Mouse (Mus musculus): ENCODE results near the gene Cdk17.

The Cdk17 gene

DNA sequence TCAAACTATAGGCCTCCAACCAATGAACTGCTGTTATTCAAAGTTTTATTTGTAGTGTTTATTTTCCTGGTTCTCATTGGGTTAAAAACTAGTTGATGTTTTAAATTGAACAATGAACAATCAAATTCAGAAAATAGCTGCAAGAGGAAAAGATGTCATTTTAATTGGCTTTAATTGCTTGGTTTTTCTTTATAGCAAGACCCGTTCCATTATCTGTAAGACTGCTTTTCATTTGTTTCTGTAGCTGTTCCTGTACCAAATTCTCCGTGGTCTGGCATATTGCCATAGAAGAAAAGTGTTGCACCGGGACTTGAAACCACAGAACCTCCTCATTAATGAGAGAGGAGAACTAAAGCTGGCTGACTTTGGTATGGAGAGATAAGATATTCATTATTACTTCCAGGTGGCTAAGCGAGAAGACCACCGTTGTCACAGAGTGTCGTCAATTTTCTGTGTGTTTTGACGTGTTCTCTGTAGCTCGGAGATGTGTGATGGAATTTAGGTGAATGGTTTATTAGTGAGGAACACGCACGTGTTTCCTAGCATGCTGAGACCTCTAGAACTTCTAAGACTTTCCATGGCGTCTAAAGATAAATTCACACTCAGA lies 67.8 kb downstream of the Cdk17 start:
- no peak for DNase-seq (ENCODE audit: low read depth, low spot score)

- no peak for DNase-seq (ENCODE audit: low read depth, low spot score)
These were observed 70.8 kb downstream of the Cdk17 start for GRCm38 (mm10) chr10:93231490-93231889.

DNA sequence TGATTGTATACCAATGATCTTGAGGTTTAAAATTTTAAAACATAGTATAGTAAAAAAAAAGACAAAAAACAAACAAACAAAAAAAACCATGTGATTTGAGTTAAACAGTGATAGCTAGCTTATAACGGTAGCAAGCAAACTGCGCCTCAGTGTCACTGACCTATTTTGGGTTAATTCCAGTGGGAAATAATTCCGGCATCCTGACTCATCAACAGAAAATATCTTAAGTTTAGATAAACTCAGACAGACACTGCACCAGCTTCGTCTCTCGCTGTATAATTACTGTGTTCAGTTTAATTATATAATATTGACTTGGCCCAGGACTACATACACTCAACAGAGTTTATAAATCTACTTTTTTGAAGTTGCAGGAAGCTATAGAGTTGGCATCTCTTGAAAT lies 71.2 kb downstream of the Cdk17 start:
- DNase-seq (ENCODE audit: low read depth, low spot score) = peak; percentile 61

DNA sequence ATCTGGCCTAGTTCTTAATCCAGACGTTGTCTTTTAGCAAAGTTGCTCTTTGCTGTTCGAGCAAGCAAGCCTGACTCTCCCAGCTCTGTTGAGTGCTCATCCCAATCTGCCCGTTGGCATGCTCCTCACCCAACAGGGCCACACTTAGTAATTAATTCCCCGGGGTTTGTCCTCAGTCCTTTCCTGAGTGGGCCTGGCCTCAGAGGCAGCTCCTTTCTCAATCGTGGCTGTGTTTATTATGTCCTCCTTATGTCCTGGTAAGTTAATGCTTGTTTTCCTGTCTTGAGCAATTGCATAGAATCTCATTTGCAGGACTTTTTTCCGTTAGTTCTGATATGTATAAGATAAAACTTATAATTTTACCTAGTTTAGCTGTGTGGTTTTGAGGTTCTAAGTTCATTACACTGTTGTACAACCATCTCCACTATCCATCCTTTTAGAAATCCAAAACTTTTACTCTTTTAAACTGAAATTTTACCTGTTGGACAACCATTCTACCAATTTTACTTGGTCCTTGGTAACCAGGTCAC lies 73.1 kb downstream of the Cdk17 start:
- no peak for DNase-seq (ENCODE audit: low read depth, low spot score)

GRCm38 (mm10) chr10:93234692-93235091 lies 74.0 kb downstream of the Cdk17 start:
- DNase-seq (ENCODE audit: low read depth, low spot score) = no peak

- DNase-seq (ENCODE audit: low read depth, low spot score) = no peak
These were observed 78.6 kb downstream of the Cdk17 start for GRCm38 (mm10) chr10:93239201-93239806.

- DNase-seq (ENCODE audit: low read depth, low spot score) = no peak
These were observed 81.5 kb downstream of the Cdk17 start for GRCm38 (mm10) chr10:93242208-93242607.

DNA sequence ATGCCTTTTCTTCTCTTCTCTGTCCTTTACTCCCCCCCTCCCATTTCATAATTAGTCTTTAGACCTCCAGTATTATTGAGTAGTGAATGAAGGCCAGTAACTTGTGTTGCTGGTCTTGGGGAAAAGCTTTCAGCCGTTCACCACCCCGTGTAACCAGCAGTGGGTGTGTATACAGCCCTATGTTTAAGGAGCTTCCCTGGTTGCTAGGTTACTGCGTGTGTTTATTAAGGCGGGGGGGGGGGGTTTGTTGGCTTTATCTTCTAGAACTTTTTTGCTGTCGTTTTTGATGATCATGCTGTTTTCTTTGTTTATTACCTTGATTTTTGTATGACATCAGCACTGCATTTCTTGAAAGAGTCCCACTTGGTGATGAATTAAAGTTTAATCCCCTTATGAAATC lies 82.2 kb downstream of the Cdk17 start:
- DNase-seq (ENCODE audit: low read depth, low spot score) = no peak

DNA sequence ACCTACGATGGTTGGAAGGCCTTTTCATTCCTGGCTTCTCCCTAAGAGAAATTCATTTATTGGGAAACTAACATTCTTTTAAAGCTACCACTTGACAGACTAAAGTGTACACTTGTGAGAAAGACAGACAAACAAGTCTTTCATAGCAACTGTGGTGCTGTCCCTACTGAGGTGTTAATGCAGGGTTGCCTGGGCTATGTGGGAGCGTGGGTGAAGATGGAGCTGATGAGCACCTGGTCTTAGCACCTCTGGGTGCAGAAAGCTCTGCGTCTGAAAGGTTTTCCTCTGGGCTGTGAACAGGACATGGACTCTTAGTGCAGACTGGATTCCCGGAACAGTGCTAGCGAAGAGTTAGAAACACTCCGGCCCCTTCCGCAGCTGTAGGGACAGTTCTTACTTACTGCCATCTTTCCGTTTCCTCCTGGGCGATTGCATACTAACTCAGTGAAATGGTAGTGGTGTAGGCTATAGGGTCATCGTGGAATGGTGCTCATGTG lies 83.6 kb downstream of the Cdk17 start:
- DNase-seq (ENCODE audit: low read depth, low spot score) = no peak

- no peak for DNase-seq (ENCODE audit: low read depth, low spot score)
These were observed 85.7 kb downstream of the Cdk17 start for GRCm38 (mm10) chr10:93246185-93246920.

DNA sequence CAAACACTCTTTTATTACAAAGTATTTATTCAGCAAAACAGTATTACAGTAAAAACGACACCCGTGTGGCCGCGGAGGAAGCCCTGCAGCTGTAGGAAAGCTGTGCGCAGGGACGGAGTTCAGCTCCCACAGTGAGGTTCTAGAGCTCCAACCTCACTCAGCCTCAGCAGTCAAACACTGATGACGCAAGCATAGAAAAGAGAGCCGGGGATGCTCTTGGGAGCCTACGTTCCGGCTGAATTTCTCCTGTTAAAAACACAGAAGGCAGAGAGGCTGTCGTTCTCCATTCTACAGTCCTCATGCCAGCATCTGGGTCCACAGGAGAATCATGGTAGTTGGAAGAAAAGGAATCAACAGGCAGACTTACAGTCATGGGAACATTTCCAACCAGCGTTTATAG lies 86.7 kb downstream of the Cdk17 start:
- DNase-seq (ENCODE audit: low read depth, low spot score) = peak; percentile 66

DNA sequence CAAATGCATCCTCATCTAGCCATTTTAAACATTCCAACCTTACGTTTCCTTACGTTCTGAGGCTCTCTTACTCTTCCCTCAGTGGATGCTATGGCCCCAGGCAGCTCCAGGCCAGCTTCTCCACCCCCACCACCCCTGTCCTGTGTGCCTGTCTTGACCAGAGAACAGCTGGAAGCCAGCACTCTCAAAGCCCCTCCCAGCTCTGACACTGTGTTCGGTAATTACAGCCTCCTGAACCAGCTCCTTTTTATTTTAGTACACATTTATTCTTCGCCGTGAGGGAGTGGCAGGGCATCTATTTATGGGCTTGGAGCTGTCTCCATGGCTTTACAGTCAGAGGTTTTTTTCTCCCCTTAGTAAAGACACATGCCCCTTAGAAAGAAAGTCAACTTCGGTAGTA lies 87.2 kb downstream of the Cdk17 start:
- DNase-seq (ENCODE audit: low read depth, low spot score) = peak; percentile 73

DNA sequence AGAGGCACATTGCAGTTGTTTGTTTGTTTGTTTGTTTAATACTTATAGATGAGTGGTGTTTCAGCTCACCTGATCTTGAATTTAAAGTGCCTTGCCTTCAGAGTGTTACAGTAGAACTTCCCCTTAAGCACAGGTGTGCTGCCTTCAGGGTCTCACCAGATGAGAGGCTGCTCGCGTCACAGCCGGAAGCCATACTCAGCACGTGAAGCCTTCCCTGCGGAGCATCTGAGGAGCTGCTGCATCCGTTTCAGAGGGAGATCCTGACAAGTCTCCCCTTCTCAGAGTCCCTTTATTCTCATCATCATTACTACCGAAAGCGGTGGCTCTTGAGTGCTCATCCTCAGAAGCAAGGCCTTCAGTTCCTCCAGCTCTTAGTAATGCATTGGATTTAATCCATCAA lies 87.7 kb downstream of the Cdk17 start:
- DNase-seq (ENCODE audit: low read depth, low spot score) = no peak

GRCm38 (mm10) chr10:93249901-93250300 lies 89.2 kb downstream of the Cdk17 start:
- DNase-seq (ENCODE audit: low read depth, low spot score) = no peak

DNA sequence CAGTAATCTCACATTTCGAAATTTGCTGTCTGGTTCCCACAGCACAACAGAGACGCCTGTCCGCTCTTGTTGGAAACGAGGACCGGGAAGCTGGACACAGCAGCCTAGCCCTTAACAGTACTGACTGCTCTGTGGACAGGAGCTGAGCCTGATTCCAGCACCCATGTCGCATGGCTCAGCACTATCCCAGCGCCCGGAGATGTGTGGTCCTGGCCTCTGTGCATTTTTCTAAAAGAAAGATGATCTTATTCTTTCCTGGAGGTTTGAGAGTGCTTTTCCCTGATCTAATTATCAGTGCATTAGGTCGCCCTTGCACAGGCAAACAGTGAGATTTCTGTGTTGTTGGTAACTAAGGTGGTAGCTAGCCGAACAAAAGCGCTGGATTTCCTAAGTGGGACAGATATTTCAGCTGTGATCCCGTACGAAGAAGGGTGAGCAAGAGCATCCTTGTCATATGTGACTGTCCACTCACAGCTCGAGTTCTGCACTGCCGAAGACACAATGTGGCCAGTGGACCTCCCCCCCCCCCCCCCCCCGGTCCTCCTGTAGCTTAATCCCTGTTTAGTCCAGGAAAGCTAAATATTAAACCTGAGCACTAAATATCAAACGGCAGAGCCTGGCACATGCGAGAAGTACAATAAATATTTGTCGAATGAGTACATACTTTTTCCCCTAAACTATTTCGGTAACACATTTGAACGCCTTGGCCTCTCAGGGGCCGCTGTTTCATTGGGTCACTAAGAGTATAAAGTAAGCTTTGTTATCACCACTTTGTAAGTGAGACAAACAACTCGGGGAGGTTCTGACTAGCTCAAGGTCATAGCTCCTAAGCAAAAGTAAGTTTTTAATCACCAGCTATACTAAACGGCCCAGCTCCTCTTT lies 90.0 kb downstream of the Cdk17 start:
- no peak for DNase-seq (ENCODE audit: low read depth, low spot score)

DNA sequence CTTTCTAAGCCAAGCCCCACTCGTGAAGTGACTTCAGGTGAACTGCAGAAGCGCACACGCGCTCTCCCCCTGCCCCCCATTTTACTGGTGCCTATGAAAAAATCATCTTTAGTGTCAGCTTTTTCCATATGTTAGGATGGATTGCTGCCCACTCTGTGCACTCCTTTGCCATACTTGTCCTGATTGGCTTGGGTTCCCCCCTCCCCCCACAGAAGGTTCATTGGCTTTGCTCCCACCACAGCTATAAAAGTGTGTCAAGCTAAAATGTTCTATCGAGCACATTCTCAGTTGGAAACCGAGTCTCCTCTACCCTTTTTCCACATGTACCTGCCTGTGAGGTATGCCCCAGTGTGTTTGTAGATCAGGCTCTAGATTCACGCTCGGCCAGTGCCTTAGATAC lies 90.8 kb downstream of the Cdk17 start:
- DNase-seq (ENCODE audit: low read depth, low spot score) = peak; percentile 68

- no peak for DNase-seq (ENCODE audit: low read depth, low spot score)
These were observed 92.0 kb downstream of the Cdk17 start for GRCm38 (mm10) chr10:93252661-93253060.

DNA sequence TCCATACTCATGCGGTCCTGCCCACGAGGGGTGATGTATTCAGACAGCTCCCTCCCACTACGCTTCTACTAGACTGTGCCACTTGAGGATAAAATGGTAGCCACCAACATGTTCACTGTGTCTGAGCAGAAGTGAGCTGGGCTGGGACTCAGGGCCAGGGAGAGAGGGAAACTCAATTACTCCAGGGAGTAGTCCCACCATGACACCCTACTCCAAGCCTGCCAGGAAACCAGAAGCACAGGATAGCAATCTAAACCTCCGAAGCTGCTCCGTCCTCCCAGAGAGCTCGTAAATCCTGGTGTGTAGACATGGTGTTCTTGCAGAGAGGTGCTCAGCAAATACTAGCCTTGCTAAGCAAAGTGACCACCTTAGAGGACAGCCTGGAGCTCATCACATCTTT lies 92.5 kb downstream of the Cdk17 start:
- no peak for DNase-seq (ENCODE audit: low read depth, low spot score)

DNA sequence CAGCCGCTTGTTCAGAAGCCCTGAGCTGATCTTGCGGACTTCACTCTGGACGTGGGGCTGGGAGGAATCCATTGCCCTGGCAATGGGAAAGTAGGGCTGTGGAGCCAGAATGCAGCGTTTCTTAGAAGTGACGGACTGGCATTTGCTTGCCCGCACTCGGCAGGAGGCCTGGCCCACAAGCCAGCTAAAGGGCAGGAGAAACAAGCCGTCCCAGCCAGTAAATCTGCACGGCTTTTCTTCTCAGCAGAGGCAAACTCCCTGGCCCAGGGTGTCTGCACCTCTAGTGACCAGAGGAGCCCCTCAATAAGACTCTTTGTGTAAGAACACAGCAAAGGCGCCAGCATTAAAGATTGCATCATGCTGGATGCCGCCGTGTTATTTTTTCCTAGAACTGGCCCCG lies 94.6 kb downstream of the Cdk17 start:
- DNase-seq (ENCODE audit: low read depth, low spot score) = peak; percentile 86

GRCm38 (mm10) chr10:93259826-93260225 lies 99.2 kb downstream of the Cdk17 start:
- DNase-seq (ENCODE audit: low read depth, low spot score) = no peak

DNA sequence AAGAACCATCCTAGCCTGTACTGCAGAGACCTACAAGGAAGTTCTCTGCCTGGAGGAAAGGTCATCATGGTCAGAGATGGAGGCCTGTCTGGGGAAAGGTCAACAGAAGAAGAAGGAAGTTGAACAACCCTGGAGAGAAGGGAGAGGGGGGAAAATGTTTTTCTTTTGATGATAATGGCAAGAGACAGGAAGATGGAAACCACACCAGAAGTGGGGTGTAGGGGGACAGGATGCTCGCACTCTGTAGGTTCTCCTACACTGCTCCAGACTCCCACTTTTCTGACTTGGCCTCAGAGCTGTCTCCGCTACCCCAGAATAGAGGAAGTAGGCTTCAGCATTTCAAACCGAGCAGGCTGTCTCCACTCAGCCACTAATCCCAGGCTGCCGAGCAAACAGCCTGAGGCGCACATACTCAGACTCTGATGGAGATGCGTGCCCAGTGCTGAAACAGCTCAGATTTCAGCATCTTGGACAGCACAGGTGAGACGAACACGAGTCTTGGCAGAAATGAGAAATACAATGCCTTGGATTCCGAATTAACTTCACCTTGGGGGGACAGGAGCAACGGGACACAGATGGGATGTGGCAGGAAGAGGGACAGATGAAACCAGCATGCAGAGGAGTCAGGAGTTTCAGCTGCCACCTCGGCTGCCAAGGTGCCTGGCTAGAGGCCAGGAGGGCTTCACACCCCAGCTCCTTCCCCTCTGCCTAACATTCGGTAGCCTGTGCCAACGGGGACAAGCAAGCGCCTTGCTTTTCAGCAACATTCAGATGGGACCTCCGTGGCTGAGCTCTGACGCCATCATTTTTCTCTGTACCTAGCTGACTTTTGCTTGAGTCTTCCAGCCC lies 100.7 kb downstream of the Cdk17 start:
- peak; percentile 80 for DNase-seq (ENCODE audit: low read depth, low spot score)

Measured in brain, adult 2 months (tissue).